Mouse (Mus musculus) layer of hippocampus, postnatal 10 days (tissue): ENCODE results near the gene Il34. TPM values are rescaled to one million over a fixed set of nuclear protein-coding genes. Genes with fewer than 3 reads are reported as not detected.

Source experiments
- DNase-seq, 2 experiments: peaks; one replicate each; pipeline ENCODE4 v3.0.0; 2021; ENCODE audit warnings: low spot score in 2 of 2
- long read RNA-seq: library from polyadenylated mRNA; stranded (forward); transcript quantifications from one replicate; pipeline ENCODE4 v2.0.0, GENCODE M21; 2023
- total RNA-seq, 2 experiments: library from RNA; stranded (reverse); gene quantifications; 2 replicates each; pipeline ENCODE4 v1.2.3; 2021

Gene Il34
- 10 to 100 TPM; 50.9 to 52.8 TPM for total RNA-seq
- long read RNA-seq, partial matches to known transcripts, result 28 of 48 reads
- long read RNA-seq, other reads (novel, unspliced or antisense), result 17 of 48 reads

DNA sequence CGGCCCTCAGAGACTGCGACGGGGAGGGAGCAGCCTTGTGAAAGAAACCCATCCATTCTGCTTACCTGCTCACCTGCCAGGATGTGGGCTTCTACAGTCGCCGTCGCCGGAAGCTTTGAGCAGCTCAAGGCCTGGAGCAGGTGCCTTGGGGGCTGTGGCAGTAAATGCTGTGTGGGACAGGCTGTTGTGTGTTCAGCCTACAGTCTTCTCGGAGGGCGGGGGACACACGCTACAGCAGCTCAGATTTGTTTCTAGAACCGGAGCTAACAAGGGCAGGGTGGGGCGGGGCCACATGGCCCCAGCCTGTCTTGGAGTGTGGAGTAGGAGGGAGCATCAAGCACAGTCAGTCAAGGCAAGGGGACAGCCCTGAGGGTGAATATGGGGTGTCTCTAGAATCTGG lies at the start of gene Il34:
Gene Il34 (minus strand): TSS at position 256 of the 400 bp plus-strand sequence.
- no peak for DNase-seq

DNA sequence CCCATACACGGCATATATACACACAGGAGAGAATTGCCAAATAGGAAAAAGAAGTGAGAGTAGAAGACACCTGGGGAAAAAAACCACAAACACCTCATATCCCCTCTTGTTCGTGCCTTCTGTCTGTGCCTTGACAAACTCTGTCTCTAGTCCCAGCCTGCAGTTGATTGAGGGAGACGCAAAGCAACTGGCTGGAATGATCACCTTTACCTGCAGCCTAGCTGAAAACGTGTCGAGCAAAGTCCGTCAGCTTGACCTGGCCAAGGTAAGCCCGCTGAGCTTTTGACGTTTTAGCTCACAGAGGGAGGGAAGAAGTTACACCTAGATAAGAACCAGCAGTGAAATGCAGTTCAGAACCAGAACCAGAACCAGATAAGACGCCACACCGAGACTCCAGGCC lies 45.5 kb upstream of the Il34 start:
- DNase-seq, result no peak

DNA sequence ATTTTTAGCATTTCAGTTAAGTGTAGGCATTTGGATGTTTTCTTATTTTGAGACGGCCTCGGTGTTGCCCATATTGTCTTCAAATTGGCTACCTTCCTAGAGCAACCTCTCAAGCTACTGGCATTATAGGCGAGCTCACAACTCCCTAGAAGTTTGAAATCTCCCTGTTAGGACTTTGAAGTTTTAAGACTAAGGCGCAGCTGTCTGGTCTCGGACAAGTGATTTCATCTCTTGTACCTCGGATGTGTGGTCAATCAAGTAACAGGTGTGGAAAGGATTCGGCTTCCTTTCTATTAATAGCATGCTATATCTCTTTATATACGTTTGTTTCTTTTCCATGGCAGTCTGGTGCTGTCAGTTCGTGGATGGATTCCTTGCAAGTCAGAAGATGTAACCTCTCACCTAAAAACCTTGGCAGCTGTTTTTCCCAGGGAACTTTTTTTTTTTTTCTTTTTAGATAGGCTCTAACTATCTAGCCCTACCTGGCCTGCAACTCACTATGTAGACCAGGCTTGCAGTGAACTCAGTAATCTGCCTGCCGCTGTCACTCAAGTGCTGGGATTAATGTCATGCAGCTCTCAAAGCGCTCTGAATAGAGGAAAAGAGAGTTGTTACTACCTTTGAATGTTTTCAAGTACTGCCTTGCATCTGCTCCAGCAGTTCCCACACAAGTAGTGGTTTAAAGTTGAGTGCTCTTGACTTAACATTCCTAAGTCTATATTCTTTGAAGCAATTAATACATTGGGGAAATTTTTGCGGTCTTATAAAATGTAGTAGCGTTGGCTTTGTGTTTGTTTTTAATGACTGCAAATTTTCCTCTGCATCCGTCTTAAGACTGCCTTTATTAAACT lies 42.1 kb upstream of the Il34 start:
- no peak for DNase-seq

DNA sequence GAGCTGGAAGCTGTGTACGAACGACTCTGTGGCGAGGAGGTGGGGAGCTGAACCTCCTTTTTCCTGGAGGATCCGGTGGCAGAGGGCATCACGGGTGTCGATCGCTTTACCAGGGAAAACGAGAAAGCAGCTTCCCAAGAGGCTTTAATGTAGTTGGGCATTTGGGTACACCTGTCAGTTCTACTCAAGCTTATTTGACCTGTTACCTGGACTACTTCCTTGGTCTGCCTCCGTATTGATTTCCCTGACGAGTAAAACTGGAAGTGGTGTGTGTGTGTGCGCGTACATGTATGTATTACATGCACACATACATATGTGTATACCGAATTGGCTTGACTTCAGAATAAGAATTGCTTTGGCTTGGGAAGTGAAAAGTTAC lies 41.4 kb upstream of the Il34 start:
- DNase-seq, result no peak

DNA sequence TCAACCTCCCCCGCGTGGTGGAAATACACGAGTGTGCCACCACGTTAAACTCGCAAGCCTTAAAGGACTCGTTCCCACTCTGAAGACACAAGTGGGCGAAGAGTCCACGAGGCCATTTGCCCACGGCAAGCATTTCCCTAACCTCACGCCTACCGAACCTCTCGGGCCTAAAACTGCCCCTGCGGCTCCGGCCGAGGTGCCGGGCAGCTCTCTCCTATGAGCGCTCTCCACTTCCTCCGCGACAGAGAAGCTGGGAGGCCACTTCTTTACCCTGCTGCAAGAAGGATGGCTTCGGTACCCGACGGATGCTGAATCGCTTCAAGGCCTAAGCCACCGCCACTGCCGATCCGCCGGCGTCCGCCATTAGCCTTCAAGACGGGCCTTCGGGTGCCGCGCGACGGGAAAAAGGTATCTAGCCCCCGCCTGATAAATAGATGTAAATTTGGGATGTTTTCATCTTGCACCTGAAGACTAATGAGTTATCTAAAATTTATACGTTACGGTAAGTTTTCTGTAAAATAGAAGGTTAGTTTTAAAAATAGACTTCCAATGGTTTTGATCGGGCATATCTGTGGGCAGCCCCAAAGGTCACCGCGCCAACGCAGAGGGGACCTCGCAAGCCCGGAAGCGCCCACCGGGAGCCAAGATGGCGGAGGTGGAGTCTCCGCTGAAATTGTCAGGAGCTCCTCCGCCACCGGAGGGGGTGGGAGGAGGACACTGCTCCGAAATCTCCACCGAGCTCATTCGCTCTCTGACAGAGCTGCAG lies 40.9 kb upstream of the Il34 start, which contains the start of the genes Cog4 and Sf3b3:
Gene Cog4 (plus strand): TSS at position 196 of the 766 bp plus-strand sequence.
Gene Sf3b3 (minus strand): TSS at position 383 of the 766 bp plus-strand sequence.
- DNase-seq, result peak; percentile 80 to 86

DNA sequence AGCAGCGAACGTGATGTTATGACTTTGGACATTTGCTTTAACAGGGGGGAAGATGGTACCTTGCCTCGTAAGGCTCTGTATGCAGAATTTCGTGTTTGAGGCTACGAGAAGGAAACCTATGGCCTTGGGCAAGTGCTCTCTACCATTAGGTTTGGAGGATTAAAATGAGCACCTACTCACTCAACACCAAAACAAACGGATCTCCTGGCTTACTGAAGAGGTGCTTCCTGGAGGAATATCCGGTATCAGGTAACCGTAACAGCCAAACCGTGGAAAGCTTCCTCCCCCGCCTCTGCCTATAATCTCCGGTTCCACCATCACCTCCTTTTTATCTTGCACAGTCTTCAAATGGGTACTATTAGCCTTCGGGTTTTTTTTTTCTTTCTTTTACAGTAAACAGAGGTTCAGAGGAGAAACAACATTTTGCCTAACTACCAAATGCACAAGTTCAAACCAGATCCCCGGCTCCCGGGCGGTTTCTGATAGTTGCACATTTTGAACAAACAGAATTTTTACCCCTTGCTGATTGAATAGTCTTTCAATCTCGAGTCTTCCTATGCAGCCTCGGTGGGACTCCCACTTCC lies 40.2 kb upstream of the Il34 start:
- peak in 1 of 2 experiments; percentile 5 for DNase-seq

DNA sequence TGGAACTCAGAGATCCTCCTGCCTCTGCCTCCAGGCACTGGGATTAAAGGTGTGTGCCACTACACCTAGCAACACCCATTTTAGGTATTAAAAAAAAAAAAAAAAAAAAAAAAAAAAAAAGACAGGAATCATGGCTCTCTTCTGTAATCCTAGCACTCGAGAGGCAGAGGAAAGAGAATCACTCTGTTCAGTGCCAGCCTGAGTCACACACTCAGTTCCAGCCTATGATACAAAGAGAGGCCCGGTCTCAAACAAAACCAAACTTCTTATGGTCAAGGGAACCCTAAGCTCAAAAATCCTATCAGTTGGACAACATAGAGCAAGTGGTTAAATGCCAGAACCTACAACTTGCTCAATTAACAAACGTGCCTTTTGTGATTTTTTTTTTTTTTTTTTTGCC lies 39.2 kb upstream of the Il34 start:
- no peak for DNase-seq

DNA sequence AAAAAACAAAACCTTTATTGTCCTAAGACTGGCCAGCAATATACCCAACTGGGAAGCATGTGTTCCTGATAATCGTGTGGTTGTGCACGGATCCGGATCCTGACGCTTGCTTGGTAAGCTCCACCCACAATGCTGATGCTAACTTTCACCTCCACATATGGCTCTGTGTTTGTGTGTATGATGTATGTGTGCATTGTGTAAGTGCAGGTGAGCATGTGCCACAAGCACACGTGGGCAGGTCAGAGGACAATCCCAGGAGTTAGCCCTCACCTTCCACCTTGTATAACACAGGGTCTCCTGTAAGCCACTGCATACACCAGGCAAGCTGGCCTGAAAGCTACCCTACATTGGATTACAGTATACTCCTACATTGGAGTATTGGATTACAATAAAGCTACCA lies 37.5 kb upstream of the Il34 start:
- no peak for DNase-seq

DNA sequence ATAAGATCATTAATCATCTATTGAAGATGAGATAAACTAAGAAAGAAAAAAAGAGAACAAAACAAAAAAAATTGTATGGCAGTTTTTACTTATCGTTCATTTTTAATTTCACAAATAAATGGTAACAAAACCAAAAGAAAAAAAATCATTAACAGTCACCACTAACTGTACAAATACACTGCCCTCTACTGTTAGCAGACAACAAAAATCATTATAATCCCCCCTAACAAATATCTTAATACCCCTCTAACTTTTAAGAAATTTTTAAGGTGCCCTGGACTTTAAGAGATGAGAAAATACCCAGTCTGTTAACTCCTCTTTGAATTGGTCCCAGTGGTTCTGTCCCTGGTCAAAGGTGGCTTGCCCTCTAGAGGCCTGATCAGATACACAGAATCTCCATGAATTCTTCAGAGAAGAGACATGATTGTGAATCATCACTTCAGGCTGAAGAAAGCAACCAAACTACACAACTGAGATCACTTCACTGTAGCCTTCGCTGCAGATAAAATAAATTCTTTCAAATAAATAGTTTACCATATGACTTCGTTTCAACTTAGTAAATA lies 36.4 kb upstream of the Il34 start:
- no peak for DNase-seq

DNA sequence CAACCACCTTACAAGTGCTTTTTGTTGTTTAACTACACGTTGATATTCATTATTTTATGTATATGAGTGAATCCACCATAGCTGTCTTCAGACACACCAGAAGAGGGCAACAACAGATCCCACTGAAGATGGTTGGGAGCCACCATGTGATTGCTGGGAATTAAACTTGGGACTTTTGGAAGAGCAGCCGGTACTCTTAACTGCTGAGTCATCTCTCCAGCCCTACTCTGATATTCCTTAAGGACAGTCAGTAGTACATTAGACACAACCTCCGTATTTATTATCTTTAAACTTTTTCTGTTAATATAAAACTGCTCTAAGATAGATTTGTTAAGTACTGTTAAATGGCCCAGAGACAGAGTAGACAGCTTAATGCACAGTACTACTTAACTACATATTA lies 26.2 kb upstream of the Il34 start:
- no peak for DNase-seq

DNA sequence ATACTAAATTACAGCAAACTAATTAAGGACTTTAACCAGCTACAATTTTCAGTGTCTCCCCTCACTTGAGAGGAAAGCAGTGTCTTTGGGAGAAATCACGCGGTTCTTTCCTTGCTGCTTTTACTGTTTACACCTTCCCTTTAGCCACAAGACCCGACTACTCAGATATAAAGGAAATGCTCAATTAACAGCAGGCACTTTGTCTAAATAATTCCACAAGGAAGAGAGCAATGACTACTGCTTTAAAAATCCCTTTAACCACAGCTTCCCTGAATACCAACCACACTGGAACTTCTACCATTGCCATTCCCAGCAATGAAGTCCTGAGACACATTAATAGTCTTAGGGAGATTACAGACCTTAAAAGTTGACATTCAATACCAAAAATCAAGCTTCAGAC lies 22.8 kb upstream of the Il34 start:
- no peak for DNase-seq

DNA sequence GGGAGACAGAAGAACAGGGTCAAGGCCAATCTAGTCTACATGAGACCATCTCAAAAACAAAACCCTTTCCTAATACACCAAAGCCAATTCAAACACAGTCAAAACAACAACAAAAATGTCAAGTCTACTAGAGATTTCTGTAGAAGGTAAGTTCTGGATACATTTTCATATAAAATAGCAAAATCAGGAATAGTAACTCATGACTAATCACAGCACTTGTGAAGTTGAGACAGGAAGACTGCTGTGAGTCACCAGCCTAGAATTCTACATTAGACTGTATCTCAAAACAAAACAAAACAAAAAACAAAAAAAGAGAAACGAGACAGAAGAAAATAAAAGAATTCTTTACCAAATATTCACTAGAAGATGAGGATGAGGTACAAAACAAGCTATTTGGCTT lies 19.1 kb upstream of the Il34 start:
- no peak for DNase-seq

DNA sequence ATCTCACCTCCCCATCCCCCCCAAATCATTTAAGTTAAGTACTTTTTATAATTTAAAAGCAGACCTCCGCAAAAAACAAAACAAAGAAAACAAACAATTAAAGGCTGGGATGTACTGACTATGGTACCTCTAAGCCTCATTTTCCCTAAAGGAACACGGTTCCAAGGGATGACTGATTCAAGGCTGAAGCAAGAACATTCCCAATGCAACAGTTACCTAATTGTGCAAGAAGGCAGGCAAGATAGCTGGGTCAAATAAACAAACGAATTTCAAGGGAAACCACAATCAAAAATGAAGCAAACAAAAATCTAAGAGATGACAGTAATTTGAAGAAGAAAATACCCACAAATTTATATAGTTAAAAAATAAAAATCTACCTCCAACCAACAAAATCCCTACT lies 16.2 kb upstream of the Il34 start:
- DNase-seq, result no peak

DNA sequence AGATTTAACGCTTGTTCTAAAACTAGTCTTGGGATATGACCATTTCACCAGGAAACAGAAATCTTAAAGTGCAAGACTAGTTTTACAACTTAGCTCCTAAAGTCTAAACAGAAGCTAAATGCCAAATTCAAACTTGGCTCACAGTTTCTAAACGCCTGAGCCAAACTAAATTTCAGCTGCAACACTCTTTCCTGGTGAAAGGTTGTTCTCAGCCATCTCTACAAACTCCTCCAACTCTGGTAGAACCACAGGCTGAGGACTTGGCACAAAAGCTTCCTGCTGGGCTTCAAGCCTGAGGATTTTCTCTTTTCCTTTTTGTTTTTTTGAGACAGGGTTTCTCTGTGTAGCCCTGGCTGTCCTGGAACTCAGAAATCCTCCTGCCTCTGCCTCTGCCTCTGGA lies 14.5 kb upstream of the Il34 start:
- no peak for DNase-seq

DNA sequence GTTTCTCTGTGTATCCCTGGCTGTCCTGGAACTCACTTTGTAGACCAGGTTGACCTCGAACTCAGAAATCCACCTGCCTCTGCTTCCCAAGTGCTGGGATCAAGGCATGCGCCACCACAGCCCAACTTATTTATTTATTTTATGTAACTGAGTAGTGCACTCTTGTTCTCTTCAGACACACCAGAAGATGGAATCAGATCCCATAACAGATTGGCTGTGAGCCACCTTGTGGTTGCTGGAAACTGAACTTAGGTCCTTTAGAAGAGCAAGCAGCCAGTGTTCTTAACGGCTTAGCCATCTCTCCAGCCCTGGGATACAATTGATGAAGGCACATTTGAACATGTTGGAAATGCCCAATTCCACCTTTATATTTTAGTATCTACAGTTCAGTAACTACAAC lies 12.9 kb upstream of the Il34 start:
- DNase-seq, result no peak

DNA sequence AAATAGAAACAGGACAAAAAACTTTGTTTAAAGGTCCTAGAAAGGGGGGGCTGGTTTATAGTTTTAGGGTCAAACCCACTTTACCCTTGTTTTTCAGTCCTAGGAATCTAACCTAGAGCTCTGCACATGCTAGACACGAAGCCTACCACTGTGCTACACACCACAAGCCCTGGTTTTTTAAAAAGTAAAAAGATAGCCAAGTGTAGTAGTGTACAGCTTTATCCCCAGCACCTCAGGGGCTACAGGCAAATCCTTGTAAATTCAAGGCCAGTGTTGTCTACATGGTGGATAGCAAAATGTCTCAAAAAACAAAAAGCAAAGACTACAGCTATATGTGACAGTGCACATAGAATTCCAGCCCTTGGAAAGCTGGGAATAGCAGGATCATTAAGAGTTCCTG lies 11.3 kb upstream of the Il34 start:
- DNase-seq, result no peak

DNA sequence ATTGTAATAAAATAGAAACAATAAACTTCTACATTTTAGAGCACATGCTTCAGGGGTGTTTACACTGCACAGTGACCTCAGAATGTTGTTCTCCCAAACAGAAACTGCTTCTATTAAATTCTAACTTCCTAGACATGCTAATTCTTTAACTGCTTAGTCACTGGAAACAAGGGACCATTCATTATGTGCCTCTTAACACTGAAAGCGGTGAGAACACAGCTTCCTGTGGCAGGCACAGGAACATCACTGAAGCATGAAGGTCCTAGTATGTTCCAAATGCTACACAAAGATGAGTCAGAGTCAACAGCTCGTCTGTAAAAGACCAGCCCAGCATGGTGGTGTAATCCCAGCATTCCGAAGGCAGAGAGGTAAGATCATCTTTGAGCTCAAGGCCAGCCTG lies 9.6 kb upstream of the Il34 start:
- no peak for DNase-seq

DNA sequence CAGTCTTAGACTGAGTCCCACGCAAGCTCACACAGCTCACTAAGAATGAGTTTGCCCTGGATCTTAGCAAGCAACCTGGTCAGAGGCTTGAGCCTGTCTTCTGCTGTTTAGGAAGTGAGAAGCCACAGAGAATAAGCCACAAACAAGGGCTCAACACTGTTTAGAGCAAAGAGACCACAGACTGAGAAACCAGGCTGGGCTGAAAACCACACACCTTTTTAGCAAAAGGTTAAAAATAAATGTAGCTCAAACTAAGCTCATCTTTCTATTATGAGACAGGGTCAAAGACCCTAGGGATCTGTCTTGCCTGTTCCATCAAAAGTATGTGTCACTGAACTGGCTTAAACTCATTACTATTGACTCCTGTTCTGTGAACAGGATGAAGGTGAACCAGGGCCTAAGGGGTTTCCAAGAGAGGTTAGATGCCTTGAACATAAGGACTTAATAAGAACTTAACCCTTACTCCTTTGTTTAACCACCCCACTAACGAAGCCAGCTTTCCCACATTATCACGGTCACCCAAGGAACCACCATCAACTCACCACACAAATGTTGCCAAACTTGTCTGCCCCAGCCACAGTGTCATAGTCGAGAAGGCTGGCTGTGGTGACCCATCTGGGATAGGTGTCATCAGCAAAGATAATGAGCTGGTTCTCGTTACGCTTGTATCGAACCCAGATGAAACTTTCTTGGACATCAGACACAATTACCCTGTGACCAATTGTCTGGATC lies 7.5 kb upstream of the Il34 start:
- no peak for DNase-seq

DNA sequence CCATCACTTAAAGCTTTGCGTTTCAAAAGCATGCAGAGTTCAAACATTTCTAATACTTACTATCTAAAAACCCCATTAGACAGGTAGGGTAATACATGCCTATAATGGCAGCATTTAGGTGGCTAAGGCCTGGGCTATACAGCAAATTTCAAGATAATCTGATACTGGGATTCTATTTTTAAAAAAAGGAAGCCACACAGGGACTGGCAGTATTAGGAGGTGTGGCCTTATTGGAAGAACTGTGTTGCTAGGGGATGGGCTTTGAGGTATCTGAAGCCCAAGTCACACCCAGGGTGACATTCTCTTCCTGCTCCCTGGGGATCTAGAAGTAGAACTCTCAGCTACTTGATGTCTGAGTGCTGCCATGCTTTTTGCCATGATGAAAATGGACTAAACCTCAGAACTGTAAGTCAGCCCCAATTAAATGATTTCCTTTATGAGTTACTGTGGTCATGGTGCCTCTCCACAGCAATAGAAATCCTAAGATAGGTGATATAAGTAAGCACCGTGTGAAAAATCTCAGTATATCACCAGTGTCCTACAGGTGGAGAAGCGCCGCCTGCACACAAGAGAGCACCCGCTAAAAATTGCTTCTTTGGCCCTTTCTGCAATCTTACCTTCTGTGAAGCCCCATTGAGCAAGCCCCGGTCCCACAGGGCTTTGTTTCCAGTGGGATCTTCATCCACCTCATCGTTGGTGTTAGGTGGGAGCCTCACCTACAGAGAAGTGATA lies 6.8 kb upstream of the Il34 start:
- DNase-seq, result no peak

DNA sequence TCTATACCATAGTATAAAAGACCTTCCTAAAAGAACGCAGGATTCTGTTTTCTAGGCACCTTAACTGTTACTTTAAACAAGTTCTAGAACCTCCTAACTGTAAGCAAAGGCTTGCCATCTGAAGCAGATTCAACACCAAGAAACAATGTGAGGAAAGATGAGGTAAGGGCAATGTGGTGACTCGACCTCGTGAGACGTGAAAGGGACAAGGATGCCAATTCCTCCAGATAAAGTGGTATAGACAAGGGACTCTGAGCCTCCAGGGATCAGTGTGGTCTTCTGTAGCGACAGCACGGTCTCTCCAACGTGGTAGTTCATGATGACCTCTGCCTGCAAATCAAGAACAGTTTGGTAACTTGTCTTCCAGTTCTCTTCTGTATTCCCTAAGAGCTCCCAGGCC lies 6.1 kb upstream of the Il34 start:
- no peak for DNase-seq
